Mouse (Mus musculus): Measurements from ENCODE around the gene Celf2. TPM values are rescaled to one million over a fixed set of nuclear protein-coding genes. Genes with fewer than 3 reads are reported as not detected.

The Celf2 gene
- polyA plus RNA-seq, 1 experiment from 2014 or later = 35.4 TPM

DNA sequence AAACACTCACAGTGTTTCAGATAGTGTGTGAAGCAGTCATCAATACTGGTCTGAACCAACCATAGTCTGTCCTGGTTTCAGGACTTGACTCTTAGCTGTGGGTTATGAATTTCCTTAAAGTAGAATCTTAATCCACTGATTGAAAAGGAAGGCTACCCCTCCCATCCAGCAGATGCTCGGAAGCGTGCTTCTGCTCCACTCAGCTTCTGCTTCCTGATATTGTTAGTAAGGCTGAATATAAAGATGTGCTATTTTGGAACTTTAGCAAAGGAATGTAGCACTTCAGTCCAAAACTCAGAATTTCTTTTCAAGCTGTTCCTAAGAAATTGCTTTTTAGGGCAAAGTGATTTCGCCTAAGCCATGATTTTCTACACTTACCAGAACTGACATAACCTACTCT lies 108.8 kb downstream of the Celf2 start:
- no peak overlapping the region for H3K4me2 ChIP-seq (ENCODE audit: low read depth, low read length)
- no peaks in the 10 kb centered on the region for H3K9me3 ChIP-seq (ENCODE audit: control insufficient read depth, low read length)
- H3K9ac ChIP-seq (ENCODE audit: low read depth, low read length) = no peak overlapping the region
- H3K36me3 ChIP-seq (ENCODE audit: control insufficient read depth, insufficient read depth, low read length) = no peaks in the 10 kb centered on the region
- ATAC-seq = no peak
- no peaks in the 10 kb centered on the region for H3K4me1 ChIP-seq (ENCODE audit: control insufficient read depth, insufficient read depth, low read length)
- H3K27me3 ChIP-seq (replicated peaks; ENCODE audit: control insufficient read depth, insufficient read depth, low read length) = no peaks in the 10 kb centered on the region
- 82% methylated on average over 3 of the region's 3 CpGs for WGBS
- no peak overlapping the region for H3K27ac ChIP-seq (ENCODE audit: low read length)
- no peak overlapping the region for H3K4me3 ChIP-seq (ENCODE audit: low read length)

DNA sequence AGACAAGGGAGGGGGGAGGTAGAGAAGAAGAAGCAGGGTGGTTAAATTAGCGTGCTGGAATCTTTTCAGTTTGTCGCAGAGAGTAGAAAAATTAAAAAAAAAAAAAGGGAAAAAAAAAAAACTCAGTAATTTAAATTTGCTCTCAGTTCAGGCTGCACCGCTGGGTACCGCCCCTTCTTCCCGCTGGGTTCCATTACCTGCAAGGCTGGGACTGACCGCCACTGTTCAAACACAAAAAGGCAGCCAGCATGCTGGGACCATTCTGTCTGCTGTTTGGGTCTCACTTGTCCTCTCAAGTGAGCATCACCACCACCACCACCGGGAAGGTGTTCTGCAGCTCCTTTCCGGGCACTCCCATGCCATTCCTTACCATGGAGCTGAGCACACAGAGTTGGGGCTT lies 113.4 kb downstream of the Celf2 start:
- Histone ChIP-seq H3K4me1 (ENCODE audit: control insufficient read depth, insufficient read depth, low read length) (no peaks in the 10 kb centered on the region), H3K4me2 (ENCODE audit: low read depth, low read length) (no peak overlapping the region), H3K27me3 (replicated peaks; ENCODE audit: control insufficient read depth, insufficient read depth, low read length) (no peaks in the 10 kb centered on the region), H3K36me3 (ENCODE audit: control insufficient read depth, insufficient read depth, low read length) (no peaks in the 10 kb centered on the region), H3K27ac (ENCODE audit: low read length) (no peak overlapping the region), H3K9me3 (ENCODE audit: control insufficient read depth, low read length) (no peaks in the 10 kb centered on the region), H3K9ac (ENCODE audit: low read depth, low read length) (no peak overlapping the region), H3K4me3 (ENCODE audit: low read length) (no peak overlapping the region)
- ATAC-seq = no peak
- WGBS = 38% methylated on average over 8 of the region's 8 CpGs

DNA sequence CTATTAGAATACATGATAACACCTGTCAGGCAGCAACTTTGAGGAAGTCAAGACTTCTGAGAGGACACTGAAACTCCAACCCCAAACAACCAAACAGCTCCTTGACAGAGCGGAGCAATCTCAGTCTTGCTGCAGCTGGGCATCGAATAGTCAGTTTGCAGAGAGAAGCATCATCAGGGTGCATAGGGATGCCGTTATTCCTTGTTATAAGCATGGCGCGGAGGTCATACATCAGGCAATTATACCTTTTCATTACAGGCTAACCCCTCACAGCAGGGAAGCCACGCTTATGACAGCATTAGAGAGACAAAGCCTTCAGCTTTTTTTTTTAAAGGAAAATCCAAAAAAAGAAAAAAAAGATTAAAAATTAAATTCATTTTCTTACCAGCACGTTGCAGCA lies 113.9 kb downstream of the Celf2 start:
- H3K4me2 ChIP-seq (ENCODE audit: low read depth, low read length) = no peak overlapping the region
- H3K36me3 ChIP-seq (ENCODE audit: control insufficient read depth, insufficient read depth, low read length) = no peaks in the 10 kb centered on the region
- no peak overlapping the region for H3K4me3 ChIP-seq (ENCODE audit: low read length)
- no peak for ATAC-seq
- H3K4me1 ChIP-seq (ENCODE audit: control insufficient read depth, insufficient read depth, low read length) = no peaks in the 10 kb centered on the region
- H3K27ac ChIP-seq (ENCODE audit: low read length) = no peak overlapping the region
- H3K27me3 ChIP-seq (replicated peaks; ENCODE audit: control insufficient read depth, insufficient read depth, low read length) = no peaks in the 10 kb centered on the region
- H3K9ac ChIP-seq (ENCODE audit: low read depth, low read length) = no peak overlapping the region
- WGBS = 61% methylated on average over 7 of the region's 7 CpGs
- no peaks in the 10 kb centered on the region for H3K9me3 ChIP-seq (ENCODE audit: control insufficient read depth, low read length)

DNA sequence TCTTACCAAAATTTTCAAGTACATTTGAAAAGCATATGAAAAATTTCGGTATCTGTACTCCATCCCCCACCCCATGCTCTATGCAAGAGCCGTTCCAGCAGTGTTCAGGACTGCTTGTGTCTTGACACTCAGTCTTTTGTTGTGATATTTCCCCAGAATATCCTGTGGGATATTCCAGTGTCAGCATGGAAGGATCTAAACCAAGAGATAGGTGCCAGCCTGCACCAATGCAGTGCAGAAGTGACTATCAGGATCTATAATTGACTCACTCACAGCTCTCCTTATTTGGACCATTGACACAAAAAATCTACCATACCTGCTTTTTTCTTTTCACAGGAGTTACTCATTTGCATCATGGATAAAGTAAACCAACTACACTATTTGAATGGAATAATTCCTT lies 116.9 kb downstream of the Celf2 start:
- Histone ChIP-seq H3K27ac (ENCODE audit: low read length) (no peak overlapping the region), H3K27me3 (replicated peaks; ENCODE audit: control insufficient read depth, insufficient read depth, low read length) (no peaks in the 10 kb centered on the region), H3K9me3 (ENCODE audit: control insufficient read depth, low read length) (no peaks in the 10 kb centered on the region), H3K36me3 (ENCODE audit: control insufficient read depth, insufficient read depth, low read length) (no peaks in the 10 kb centered on the region), H3K4me2 (ENCODE audit: low read depth, low read length) (no peak overlapping the region), H3K4me1 (ENCODE audit: control insufficient read depth, insufficient read depth, low read length) (no peaks in the 10 kb centered on the region), H3K9ac (ENCODE audit: low read depth, low read length) (no peak overlapping the region), H3K4me3 (ENCODE audit: low read length) (no peak overlapping the region)
- WGBS = 88% methylated on average over 2 of the region's 2 CpGs
- ATAC-seq = no peak

DNA sequence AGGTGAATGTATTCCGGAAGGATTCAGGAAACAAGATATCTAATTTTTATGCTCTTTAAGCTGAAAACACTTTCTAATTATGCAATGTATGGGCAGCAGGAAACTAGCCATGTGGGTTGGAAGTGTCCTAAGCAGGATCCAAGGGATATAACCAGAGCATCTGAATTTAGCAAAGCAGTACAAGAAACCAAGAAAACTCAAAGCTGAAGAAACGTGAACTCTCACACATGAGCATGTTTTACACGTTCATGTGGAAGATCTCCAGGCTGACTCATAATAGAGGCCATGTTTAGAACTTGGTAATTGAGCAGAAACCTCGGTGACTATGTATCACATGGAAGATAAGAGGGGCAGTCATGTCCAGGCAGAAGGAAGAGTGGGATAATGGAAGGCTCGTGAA lies 120.1 kb downstream of the Celf2 start:
- H3K36me3 ChIP-seq (ENCODE audit: control insufficient read depth, insufficient read depth, low read length) = no peaks in the 10 kb centered on the region
- no peak for ATAC-seq
- no peaks in the 10 kb centered on the region for H3K9me3 ChIP-seq (ENCODE audit: control insufficient read depth, low read length)

DNA sequence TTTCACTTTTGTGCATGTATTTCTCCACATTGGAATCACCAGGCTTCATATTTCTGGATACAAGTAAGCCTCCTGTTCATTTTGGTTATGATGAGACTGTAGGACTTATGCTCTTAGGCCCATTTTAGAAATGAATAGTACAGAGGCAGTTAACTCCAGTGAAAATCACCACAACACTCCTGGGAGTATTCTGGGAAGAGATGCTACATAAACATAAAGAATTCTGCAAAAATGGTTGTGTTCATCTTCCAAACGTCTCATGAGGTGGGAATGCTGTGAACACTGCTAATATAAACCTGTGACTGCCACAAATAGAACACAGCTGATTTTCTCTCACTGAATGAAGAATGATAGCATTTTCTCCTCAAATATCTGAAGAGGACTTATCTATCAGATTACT lies 130.6 kb downstream of the Celf2 start:
- H3K4me1 ChIP-seq (ENCODE audit: control insufficient read depth, insufficient read depth, low read length) = no peaks in the 10 kb centered on the region
- H3K9ac ChIP-seq (ENCODE audit: low read depth, low read length) = no peak overlapping the region
- no peaks in the 10 kb centered on the region for H3K36me3 ChIP-seq (ENCODE audit: control insufficient read depth, insufficient read depth, low read length)
- no peaks in the 10 kb centered on the region for H3K27me3 ChIP-seq (replicated peaks; ENCODE audit: control insufficient read depth, insufficient read depth, low read length)
- no peak for ATAC-seq
- no peak overlapping the region for H3K4me2 ChIP-seq (ENCODE audit: low read depth, low read length)
- WGBS = 34% methylated on average over 1 of the region's 1 CpGs
- peaks cover 3% of the 10 kb centered on the region; the same call in 1 of the 2 replicates for H3K9me3 ChIP-seq (ENCODE audit: control insufficient read depth, low read length)
- H3K4me3 ChIP-seq (ENCODE audit: low read length) = no peak overlapping the region
- no peak overlapping the region for H3K27ac ChIP-seq (ENCODE audit: low read length)

More for the DNA sequence above, 120.1 kb downstream of the Celf2 start:
- no peak overlapping the region for H3K4me2 ChIP-seq (ENCODE audit: low read depth, low read length)
- WGBS = 77% methylated on average over 5 of the region's 5 CpGs
- no peaks in the 10 kb centered on the region for H3K4me1 ChIP-seq (ENCODE audit: control insufficient read depth, insufficient read depth, low read length)
- no peak overlapping the region for H3K9ac ChIP-seq (ENCODE audit: low read depth, low read length)
- no peaks in the 10 kb centered on the region for H3K27me3 ChIP-seq (replicated peaks; ENCODE audit: control insufficient read depth, insufficient read depth, low read length)
- no peak overlapping the region for H3K27ac ChIP-seq (ENCODE audit: low read length)
- H3K4me3 ChIP-seq (ENCODE audit: low read length) = no peak overlapping the region

DNA sequence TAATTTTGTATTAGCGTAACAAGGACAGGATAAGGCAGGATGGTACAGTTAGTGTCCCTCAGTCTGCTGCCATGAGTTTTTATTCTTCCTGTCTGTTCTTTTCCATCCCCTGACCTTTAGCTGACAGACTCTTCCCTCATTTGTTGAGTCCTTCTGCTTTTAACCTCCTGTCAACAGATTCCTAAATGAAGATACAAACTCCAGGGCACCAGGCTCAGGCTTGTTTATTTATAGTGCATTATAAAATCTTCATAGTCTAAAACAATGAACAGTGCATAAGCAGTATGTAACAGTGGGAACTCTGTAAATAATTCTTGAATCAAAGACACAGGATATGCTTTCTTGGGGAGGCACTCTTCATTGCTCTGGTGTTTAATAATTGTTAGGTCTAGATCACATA lies 131.5 kb downstream of the Celf2 start:
- Histone ChIP-seq H3K9ac (ENCODE audit: low read depth, low read length) (no peak overlapping the region), H3K4me3 (ENCODE audit: low read length) (no peak overlapping the region), H3K4me2 (ENCODE audit: low read depth, low read length) (no peak overlapping the region), H3K27ac (ENCODE audit: low read length) (no peak overlapping the region), H3K27me3 (replicated peaks; ENCODE audit: control insufficient read depth, insufficient read depth, low read length) (no peaks in the 10 kb centered on the region), H3K4me1 (ENCODE audit: control insufficient read depth, insufficient read depth, low read length) (no peaks in the 10 kb centered on the region), H3K9me3 (ENCODE audit: control insufficient read depth, low read length) (peaks cover 3% of the 10 kb centered on the region; the same call in 1 of the 2 replicates), H3K36me3 (ENCODE audit: control insufficient read depth, insufficient read depth, low read length) (no peaks in the 10 kb centered on the region)
- ATAC-seq = no peak
- WGBS = 92% methylated on average over 1 of the region's 1 CpGs

DNA sequence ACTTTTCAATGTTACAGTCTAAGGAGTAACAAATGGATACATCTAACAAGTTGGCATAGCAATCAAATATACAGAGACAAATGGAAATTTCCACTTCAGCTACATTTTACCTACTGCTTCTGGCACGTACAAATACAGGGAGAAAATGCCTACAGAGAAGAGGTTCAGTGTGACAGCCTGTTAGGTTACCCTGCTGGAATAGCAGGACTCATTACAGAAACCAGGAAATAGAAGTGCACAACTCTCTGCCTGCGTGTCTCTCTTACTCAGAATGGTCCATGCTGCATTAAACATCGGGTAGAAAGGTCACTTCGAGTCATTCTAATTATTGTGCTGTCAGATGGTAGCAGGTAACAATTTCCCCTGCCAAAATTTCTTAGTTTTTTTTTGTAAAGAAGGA lies 141.6 kb downstream of the Celf2 start:
- Histone ChIP-seq H3K27ac (ENCODE audit: low read length) (no peak overlapping the region), H3K4me3 (ENCODE audit: low read length) (no peak overlapping the region), H3K9ac (ENCODE audit: low read depth, low read length) (no peak overlapping the region), H3K4me1 (ENCODE audit: control insufficient read depth, insufficient read depth, low read length) (no peaks in the 10 kb centered on the region), H3K9me3 (ENCODE audit: control insufficient read depth, low read length) (no peaks in the 10 kb centered on the region), H3K4me2 (ENCODE audit: low read depth, low read length) (no peak overlapping the region), H3K27me3 (replicated peaks; ENCODE audit: control insufficient read depth, insufficient read depth, low read length) (no peaks in the 10 kb centered on the region), H3K36me3 (ENCODE audit: control insufficient read depth, insufficient read depth, low read length) (no peaks in the 10 kb centered on the region)
- WGBS = 78% methylated on average over 4 of the region's 4 CpGs
- ATAC-seq = no peak

DNA sequence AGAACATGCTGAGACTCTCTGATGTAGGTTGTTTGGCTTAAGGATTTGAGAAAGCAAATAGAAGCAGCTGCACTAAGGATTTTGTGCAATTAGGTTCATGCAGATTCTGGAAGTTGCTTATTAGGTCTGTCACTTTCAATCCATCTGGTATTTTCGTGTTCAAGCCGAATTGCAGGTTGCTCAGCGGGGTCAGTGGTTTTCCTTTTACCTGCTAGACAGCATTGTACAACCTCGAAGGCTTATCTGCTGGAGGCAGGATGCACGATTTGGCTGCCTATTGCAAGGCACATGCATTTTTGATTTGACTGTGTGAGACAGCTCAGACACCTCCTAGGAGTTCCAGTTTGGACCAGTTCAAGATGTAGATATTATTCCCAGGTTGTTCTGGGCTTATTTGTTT lies 149.8 kb downstream of the Celf2 start:
- Histone ChIP-seq H3K27ac (ENCODE audit: low read length) (no peak overlapping the region), H3K4me2 (ENCODE audit: low read depth, low read length) (no peak overlapping the region), H3K4me1 (ENCODE audit: control insufficient read depth, insufficient read depth, low read length) (no peaks in the 10 kb centered on the region), H3K27me3 (replicated peaks; ENCODE audit: control insufficient read depth, insufficient read depth, low read length) (no peaks in the 10 kb centered on the region), H3K36me3 (ENCODE audit: control insufficient read depth, insufficient read depth, low read length) (no peaks in the 10 kb centered on the region), H3K4me3 (ENCODE audit: low read length) (no peak overlapping the region), H3K9ac (ENCODE audit: low read depth, low read length) (no peak overlapping the region), H3K9me3 (ENCODE audit: control insufficient read depth, low read length) (no peaks in the 10 kb centered on the region)
- WGBS = 73% methylated on average over 5 of the region's 5 CpGs
- ATAC-seq = no peak

DNA sequence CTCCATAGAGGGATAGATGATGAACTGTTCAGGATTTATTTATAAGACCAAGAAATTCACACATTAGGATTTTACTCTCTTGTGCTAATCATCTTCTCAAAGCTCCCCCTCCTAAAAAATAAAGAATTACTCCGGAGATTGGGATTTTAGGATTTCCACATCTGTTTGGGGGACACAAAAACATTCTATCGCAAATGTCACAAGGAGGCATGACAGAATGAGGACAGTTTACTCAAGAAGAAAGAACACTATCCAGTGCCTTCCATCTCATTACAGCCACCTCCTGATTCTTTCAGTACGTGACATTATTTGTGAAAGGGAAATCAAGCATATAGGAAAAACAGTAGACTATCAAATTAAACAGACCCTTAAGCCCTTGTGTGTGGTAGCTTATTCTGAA lies 150.5 kb downstream of the Celf2 start:
- H3K4me1 ChIP-seq (ENCODE audit: control insufficient read depth, insufficient read depth, low read length) = no peaks in the 10 kb centered on the region
- ATAC-seq = no peak
- no peaks in the 10 kb centered on the region for H3K27me3 ChIP-seq (replicated peaks; ENCODE audit: control insufficient read depth, insufficient read depth, low read length)
- no peaks in the 10 kb centered on the region for H3K36me3 ChIP-seq (ENCODE audit: control insufficient read depth, insufficient read depth, low read length)
- H3K27ac ChIP-seq (ENCODE audit: low read length) = no peak overlapping the region
- no peaks in the 10 kb centered on the region for H3K9me3 ChIP-seq (ENCODE audit: control insufficient read depth, low read length)
- 82% methylated on average over 3 of the region's 3 CpGs for WGBS
- H3K4me3 ChIP-seq (ENCODE audit: low read length) = no peak overlapping the region
- H3K4me2 ChIP-seq (ENCODE audit: low read depth, low read length) = no peak overlapping the region
- no peak overlapping the region for H3K9ac ChIP-seq (ENCODE audit: low read depth, low read length)

All from intestine, embryonic 16.5 days (tissue).